Mouse (Mus musculus): ENCODE data around the gene Tecpr1. TPM values are rescaled to one million over a fixed set of nuclear protein-coding genes. Genes with fewer than 3 reads are reported as not detected.

Tecpr1 gene
- polyA plus RNA-seq, 1 experiment from 2014 or later: 3.2 TPM

DNA sequence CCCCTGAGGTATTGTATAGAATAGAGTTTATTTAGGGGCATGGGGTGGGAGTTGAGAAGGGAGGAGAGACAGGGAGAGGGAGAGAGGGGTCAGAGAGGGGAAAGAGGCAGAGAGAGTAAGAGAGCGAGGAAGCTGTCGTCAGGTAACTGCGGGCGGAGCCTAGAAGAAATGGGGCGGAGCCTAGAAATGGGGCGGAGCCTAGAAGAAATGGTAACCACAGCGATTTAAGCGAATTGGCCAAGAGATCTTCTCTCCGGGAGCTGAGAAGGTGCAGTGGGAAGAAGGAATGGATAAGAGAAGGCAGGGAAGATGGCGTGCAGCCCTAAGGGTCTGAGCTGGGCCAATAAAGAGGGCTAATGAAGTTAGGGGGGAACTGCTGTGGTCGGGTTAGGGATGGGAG, 2.8 kb upstream of the Tecpr1 start:
- Histone ChIP-seq H3K4me3 (replicated peaks) (no peak overlapping the region), H3K4me2 (no peak overlapping the region), H3K27ac (no peak overlapping the region), H3K27me3 (no peaks in the 10 kb centered on the region), H3K9ac (no peak overlapping the region), H3K36me3 (no peaks in the 10 kb centered on the region), H3K9me3 (replicated peaks) (no peaks in the 10 kb centered on the region), H3K4me1 (replicated peaks) (peaks cover 27% of the 10 kb centered on the region)
- DNase-seq (no peak), ATAC-seq (ENCODE audit: low read depth) (no peak)
- 31% methylated on average over 11 of the region's 11 CpGs for WGBS (ENCODE audit: insufficient replicate concordance)

DNA sequence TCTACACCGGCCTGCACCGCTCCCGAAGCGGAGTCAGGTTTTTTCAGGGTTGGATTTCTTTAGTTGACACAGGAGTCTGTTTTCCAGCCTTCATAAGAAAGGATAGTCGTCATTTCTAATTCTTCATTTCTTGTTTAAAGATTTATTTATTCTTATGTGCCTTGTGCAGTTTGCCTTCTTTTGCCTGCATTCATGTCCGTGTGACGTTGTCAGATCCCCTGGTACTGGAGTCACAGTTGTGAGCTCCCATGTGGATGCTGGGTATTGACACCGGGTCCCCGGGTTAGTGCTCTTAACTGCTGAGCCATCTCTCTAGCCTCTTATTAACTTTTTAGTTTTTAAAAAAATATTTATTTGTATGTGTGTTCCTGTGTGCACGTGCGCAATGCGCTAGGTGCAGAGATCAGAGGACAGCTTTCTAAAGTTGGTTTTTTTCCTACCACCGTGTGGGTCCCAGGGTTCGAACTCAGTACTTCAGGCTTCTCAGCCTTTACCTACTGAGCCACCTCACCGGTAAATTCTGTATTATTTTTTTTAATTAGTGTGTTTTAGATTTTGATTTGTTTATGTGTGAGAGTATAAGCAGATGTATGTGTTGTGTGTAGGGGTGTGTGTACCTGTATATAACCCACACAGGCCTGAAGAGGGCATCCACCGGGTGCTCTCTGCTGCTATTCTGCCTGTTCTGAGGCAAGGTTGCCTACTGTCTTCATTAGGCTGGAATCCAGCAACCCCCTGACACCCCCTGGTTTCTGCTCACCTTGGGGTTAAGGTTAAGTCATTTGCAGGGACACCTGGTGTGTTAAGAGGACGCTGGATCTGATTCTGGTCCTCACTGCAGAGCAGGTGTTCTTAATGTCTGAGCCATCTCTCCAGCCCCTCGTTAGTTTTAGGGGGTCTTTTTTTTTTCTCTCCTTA, 743 bp upstream of the Tecpr1 start:
- Histone ChIP-seq H3K36me3 (no peaks in the 10 kb centered on the region), H3K27me3 (no peaks in the 10 kb centered on the region), H3K4me2 (peak overlapping the region; percentile 93), H3K9me3 (replicated peaks) (no peaks in the 10 kb centered on the region), H3K4me1 (replicated peaks) (peaks cover 32% of the 10 kb centered on the region), H3K4me3 (replicated peaks) (peak overlapping the region; percentile 71), H3K9ac (peak overlapping the region; percentile 78), H3K27ac (no peak overlapping the region; the same call in 1 of the 2 replicates)
- 24% methylated on average over 18 of the region's 18 CpGs for WGBS (ENCODE audit: insufficient replicate concordance)
- ATAC-seq (ENCODE audit: low read depth) (no peak), DNase-seq (no peak)

DNA sequence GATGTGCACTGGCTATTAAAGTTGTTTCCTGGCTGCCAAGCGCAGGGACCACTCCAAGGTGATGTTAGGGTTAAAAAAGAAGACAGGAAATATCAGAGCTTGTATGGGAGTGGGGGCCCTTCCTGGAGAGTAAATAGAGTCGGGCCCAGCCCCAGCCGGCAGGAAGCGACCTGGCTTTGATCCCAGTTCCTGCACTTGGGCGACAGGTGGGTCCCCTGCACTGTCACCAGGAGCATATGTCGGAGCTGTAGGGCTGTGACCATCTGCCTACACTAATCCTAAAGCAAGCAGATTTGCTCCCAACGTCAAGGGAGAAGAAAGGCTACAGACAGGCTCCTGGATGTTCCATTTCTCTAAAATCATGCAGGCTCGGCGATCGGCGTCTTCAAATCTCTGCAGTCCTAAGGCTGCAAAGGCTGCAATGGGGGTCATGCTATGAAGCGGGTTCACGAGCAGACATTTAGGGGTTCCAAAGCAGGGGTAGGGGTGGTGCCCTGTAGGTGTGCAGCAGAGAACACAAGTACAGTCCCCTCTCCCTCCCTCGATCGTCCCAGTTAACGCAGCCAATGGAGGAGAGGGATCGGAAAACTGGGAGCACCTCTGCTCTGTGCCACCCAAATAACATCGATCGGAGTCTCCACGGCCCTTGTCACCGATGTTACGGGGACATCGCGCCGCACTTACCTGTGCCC, 458 bp downstream of the Tecpr1 start:
- H3K27ac ChIP-seq: no peak overlapping the region
- peak overlapping the region; percentile 74 for H3K9ac ChIP-seq
- no peak for ATAC-seq (ENCODE audit: low read depth)
- H3K4me2 ChIP-seq: peak overlapping the region; percentile 93
- no peaks in the 10 kb centered on the region for H3K27me3 ChIP-seq
- peaks cover 32% of the 10 kb centered on the region for H3K4me1 ChIP-seq (replicated peaks)
- peak overlapping the region; percentile 71 for H3K4me3 ChIP-seq (replicated peaks)
- no peaks in the 10 kb centered on the region for H3K36me3 ChIP-seq
- no peak for DNase-seq
- no peaks in the 10 kb centered on the region for H3K9me3 ChIP-seq (replicated peaks)
- WGBS (ENCODE audit: insufficient replicate concordance): 2% methylated on average over 25 of the region's 25 CpGs

DNA sequence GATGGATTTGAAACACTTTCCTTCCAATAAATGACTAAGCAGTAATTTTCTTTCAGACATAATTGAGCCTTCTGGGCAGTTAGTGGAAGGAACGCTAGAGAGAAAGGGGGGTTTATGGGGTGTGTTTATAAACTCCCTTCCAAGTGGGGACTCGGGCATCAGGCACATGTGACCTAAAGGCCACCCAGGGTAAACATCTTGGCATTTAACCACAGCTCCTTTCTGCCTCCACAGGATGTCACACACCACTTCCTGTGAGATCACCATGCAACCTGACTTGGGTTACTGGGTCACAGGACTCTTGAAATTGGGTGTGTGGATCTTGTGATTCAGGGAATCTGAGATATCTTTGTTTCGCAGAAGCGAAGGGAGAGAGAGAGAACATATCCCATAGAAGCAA, 2.1 kb downstream of the Tecpr1 start:
- H3K4me1 ChIP-seq (replicated peaks): peaks cover 32% of the 10 kb centered on the region
- WGBS (ENCODE audit: insufficient replicate concordance): 31% methylated on average over 4 of the region's 4 CpGs

GRCm38 (mm10) chr5:144219936-144220335, 3.5 kb downstream of the Tecpr1 start:
- H3K4me2 ChIP-seq: no peak overlapping the region
- no peak for ATAC-seq (ENCODE audit: low read depth)
- H3K36me3 ChIP-seq: no peaks in the 10 kb centered on the region
- H3K4me3 ChIP-seq (replicated peaks): no peak overlapping the region
- peaks cover 29% of the 10 kb centered on the region for H3K4me1 ChIP-seq (replicated peaks)
- WGBS (ENCODE audit: insufficient replicate concordance): 74% methylated on average over 5 of the region's 5 CpGs
- H3K9ac ChIP-seq: no peak overlapping the region
- H3K27me3 ChIP-seq: no peaks in the 10 kb centered on the region
- no peak overlapping the region for H3K27ac ChIP-seq
- H3K9me3 ChIP-seq (replicated peaks): no peaks in the 10 kb centered on the region
- no peak for DNase-seq

More for the DNA sequence above, 2.1 kb downstream of the Tecpr1 start:
- no peaks in the 10 kb centered on the region for H3K36me3 ChIP-seq
- no peak overlapping the region for H3K27ac ChIP-seq
- H3K27me3 ChIP-seq: no peaks in the 10 kb centered on the region
- no peaks in the 10 kb centered on the region for H3K9me3 ChIP-seq (replicated peaks)
- H3K9ac ChIP-seq: no peak overlapping the region
- no peak for ATAC-seq (ENCODE audit: low read depth)
- H3K4me3 ChIP-seq (replicated peaks): no peak overlapping the region
- H3K4me2 ChIP-seq: no peak overlapping the region
- no peak for DNase-seq

- no peaks in the 10 kb centered on the region for H3K9me3 ChIP-seq (replicated peaks)
- H3K4me1 ChIP-seq (replicated peaks): peaks cover 26% of the 10 kb centered on the region
- no peak overlapping the region for H3K9ac ChIP-seq
- no peaks in the 10 kb centered on the region for H3K27me3 ChIP-seq
- H3K27ac ChIP-seq: no peak overlapping the region
- no peak overlapping the region for H3K4me3 ChIP-seq (replicated peaks)
- H3K4me2 ChIP-seq: no peak overlapping the region
- 61% methylated on average over 12 of the region's 12 CpGs for WGBS (ENCODE audit: insufficient replicate concordance)
- DNase-seq (no peak), ATAC-seq (ENCODE audit: low read depth) (no peak)
- no peaks in the 10 kb centered on the region for H3K36me3 ChIP-seq
These were observed 4.1 kb downstream of the Tecpr1 start for GRCm38 (mm10) chr5:144219306-144219705.

DNA sequence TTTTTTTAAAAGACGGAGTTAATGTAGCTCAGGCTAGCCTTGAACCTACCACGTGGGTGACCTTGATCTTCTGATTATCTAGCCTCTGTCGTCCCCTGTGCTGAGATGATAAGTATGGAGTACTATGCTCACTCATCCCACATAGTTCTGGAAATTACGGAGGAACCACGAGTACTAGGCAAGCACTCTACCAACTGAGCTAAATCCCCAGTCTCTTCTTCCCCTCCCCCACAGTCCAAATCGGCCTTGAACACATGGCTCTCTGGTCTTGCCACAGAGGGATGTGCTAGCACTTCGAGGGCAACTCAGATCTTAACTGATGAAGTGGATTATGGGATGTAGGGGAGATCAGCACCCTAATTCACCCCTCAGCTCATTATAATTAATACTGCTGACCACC, 5.4 kb downstream of the Tecpr1 start:
- H3K9me3 ChIP-seq (replicated peaks): no peaks in the 10 kb centered on the region
- DNase-seq (no peak), ATAC-seq (ENCODE audit: low read depth) (no peak)
- WGBS (ENCODE audit: insufficient replicate concordance): 50% methylated on average over 7 of the region's 7 CpGs
- no peak overlapping the region for H3K4me2 ChIP-seq
- no peak overlapping the region for H3K4me3 ChIP-seq (replicated peaks)
- H3K9ac ChIP-seq: no peak overlapping the region
- no peaks in the 10 kb centered on the region for H3K36me3 ChIP-seq
- H3K4me1 ChIP-seq (replicated peaks): peaks cover 20% of the 10 kb centered on the region
- no peak overlapping the region for H3K27ac ChIP-seq
- no peaks in the 10 kb centered on the region for H3K27me3 ChIP-seq

GRCm38 (mm10) chr5:144215992-144216391, 7.4 kb downstream of the Tecpr1 start:
- H3K4me3 ChIP-seq (replicated peaks): no peak overlapping the region
- no peak overlapping the region for H3K4me2 ChIP-seq
- H3K27ac ChIP-seq: no peak overlapping the region
- H3K9ac ChIP-seq: no peak overlapping the region
- no peak; the same call in 1 of the 2 replicates for ATAC-seq (ENCODE audit: low read depth)
- H3K9me3 ChIP-seq (replicated peaks): no peaks in the 10 kb centered on the region
- 20% methylated on average over 2 of the region's 2 CpGs for WGBS (ENCODE audit: insufficient replicate concordance)
- no peaks in the 10 kb centered on the region for H3K27me3 ChIP-seq
- H3K36me3 ChIP-seq: peaks cover 6% of the 10 kb centered on the region; the same call in 1 of the 2 replicates
- DNase-seq: no peak
- H3K4me1 ChIP-seq (replicated peaks): peaks cover 6% of the 10 kb centered on the region

DNA sequence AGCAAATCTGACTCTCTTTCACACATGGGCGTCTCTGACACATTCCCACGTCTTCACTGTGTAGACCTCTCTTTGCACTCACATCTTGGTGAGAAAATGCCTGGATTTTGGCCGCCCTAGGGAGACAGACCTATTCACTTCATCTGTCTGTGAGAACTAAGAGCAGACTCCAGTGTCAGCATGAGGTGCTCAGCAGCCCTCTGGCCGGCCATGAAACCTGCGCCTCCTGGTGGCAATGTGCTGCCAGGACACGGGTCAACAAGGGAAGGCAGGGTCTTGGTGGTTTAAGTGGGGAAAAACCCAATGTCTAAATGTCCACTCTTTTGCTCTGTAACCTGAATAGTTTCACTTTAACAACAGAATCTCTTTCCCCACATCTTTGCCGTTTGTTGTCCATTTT, 9.0 kb downstream of the Tecpr1 start:
- no peaks in the 10 kb centered on the region for H3K27me3 ChIP-seq
- no peak overlapping the region for H3K4me2 ChIP-seq
- H3K4me3 ChIP-seq (replicated peaks): no peak overlapping the region
- peaks cover 15% of the 10 kb centered on the region for H3K36me3 ChIP-seq
- DNase-seq: peak; percentile 26
- ATAC-seq (ENCODE audit: low read depth): no peak
- H3K4me1 ChIP-seq (replicated peaks): no peaks in the 10 kb centered on the region; the same call in none of the 2 replicates
- H3K27ac ChIP-seq: no peak overlapping the region
- H3K9ac ChIP-seq: no peak overlapping the region
- no peaks in the 10 kb centered on the region for H3K9me3 ChIP-seq (replicated peaks)
- 29% methylated on average over 7 of the region's 7 CpGs for WGBS (ENCODE audit: insufficient replicate concordance)

- 0 out of 2 replicates have a peak, but pooled peaks cover 3% of the 10 kb centered on the region for H3K9me3 ChIP-seq (replicated peaks)
- no peak for DNase-seq
- H3K27ac ChIP-seq: no peak overlapping the region
- H3K27me3 ChIP-seq: no peaks in the 10 kb centered on the region
- ATAC-seq (ENCODE audit: low read depth): no peak
- H3K4me3 ChIP-seq (replicated peaks): no peak overlapping the region
- no peak overlapping the region for H3K9ac ChIP-seq
- H3K4me2 ChIP-seq: no peak overlapping the region
- H3K36me3 ChIP-seq: peaks cover 46% of the 10 kb centered on the region
- no peaks in the 10 kb centered on the region for H3K4me1 ChIP-seq (replicated peaks)
- 48% methylated on average over 11 of the region's 11 CpGs for WGBS (ENCODE audit: insufficient replicate concordance)
These were observed 15.9 kb downstream of the Tecpr1 start for GRCm38 (mm10) chr5:144207478-144207877.

- 82% methylated on average over 15 of the region's 15 CpGs for WGBS (ENCODE audit: insufficient replicate concordance)
- peaks cover 45% of the 10 kb centered on the region for H3K36me3 ChIP-seq
These were observed 17.3 kb downstream of the Tecpr1 start for GRCm38 (mm10) chr5:144206069-144206468.

More at GRCm38 (mm10) chr5:144206069-144206468, 17.3 kb downstream of the Tecpr1 start:
- no peak overlapping the region for H3K4me3 ChIP-seq (replicated peaks)
- no peaks in the 10 kb centered on the region for H3K27me3 ChIP-seq
- no peak for DNase-seq
- no peak overlapping the region for H3K27ac ChIP-seq
- no peak for ATAC-seq (ENCODE audit: low read depth)
- 0 out of 2 replicates have a peak, but pooled peaks cover 5% of the 10 kb centered on the region for H3K9me3 ChIP-seq (replicated peaks)
- no peak overlapping the region for H3K9ac ChIP-seq
- H3K4me1 ChIP-seq (replicated peaks): no peaks in the 10 kb centered on the region
- no peak overlapping the region for H3K4me2 ChIP-seq
